Mouse (Mus musculus) lung, postnatal 14 days (tissue): ENCODE measurements around the gene Ncam1.
A peak's percentile ranks its signal among the peaks of the same experiment; 100 is the strongest.

Source experiments
- DNase-seq: peaks from one replicate; pipeline ENCODE4 v3.0.0; 2021

The Ncam1 gene

GRCm38 (mm10) chr9:49617216-49617615, 181.5 kb downstream of the Ncam1 start:
- DNase-seq, result peak; percentile 36

- no peak for DNase-seq
Measured at GRCm38 (mm10) chr9:49612387-49612786, 186.3 kb downstream of the Ncam1 start.

GRCm38 (mm10) chr9:49608191-49608590, 190.5 kb downstream of the Ncam1 start:
- no peak for DNase-seq

- DNase-seq, result no peak
Measured at GRCm38 (mm10) chr9:49606717-49607116, 192.0 kb downstream of the Ncam1 start.

GRCm38 (mm10) chr9:49606317-49606716, 192.4 kb downstream of the Ncam1 start:
- DNase-seq, result no peak

GRCm38 (mm10) chr9:49605791-49606190, 192.9 kb downstream of the Ncam1 start:
- no peak for DNase-seq

GRCm38 (mm10) chr9:49605351-49605750, 193.4 kb downstream of the Ncam1 start:
- DNase-seq, result no peak

GRCm38 (mm10) chr9:49601215-49601614, 197.5 kb downstream of the Ncam1 start:
- DNase-seq, result no peak

GRCm38 (mm10) chr9:49595635-49596348, 202.9 kb downstream of the Ncam1 start:
- DNase-seq, result no peak

GRCm38 (mm10) chr9:49594876-49595634, 203.7 kb downstream of the Ncam1 start:
- DNase-seq, result no peak

- DNase-seq, result peak; percentile 9
Measured at GRCm38 (mm10) chr9:49593951-49594536, 204.7 kb downstream of the Ncam1 start.

- no peak for DNase-seq
Measured at GRCm38 (mm10) chr9:49592006-49592405, 206.7 kb downstream of the Ncam1 start.

- no peak for DNase-seq
Measured at GRCm38 (mm10) chr9:49590261-49590660, 208.5 kb downstream of the Ncam1 start.

GRCm38 (mm10) chr9:49577136-49577535, 221.6 kb downstream of the Ncam1 start:
- DNase-seq, result no peak

GRCm38 (mm10) chr9:49571695-49572510, 226.8 kb downstream of the Ncam1 start:
- no peak for DNase-seq

- DNase-seq, result no peak
Measured at GRCm38 (mm10) chr9:49570731-49571694, 227.7 kb downstream of the Ncam1 start.

- no peak for DNase-seq
Measured at GRCm38 (mm10) chr9:49570033-49570660, 228.6 kb downstream of the Ncam1 start.

GRCm38 (mm10) chr9:49565846-49566245, 232.9 kb downstream of the Ncam1 start:
- DNase-seq, result no peak

- DNase-seq, result no peak
Measured at GRCm38 (mm10) chr9:49558941-49559340, 239.8 kb downstream of the Ncam1 start.

- no peak for DNase-seq
Measured at GRCm38 (mm10) chr9:49551353-49551752, 247.4 kb downstream of the Ncam1 start.

- DNase-seq, result no peak
Measured at GRCm38 (mm10) chr9:49542593-49542992, 256.1 kb downstream of the Ncam1 start.
